Mouse (Mus musculus): Measurements from ENCODE around the gene Rpl10a. TPM values are rescaled to one million over a fixed set of nuclear protein-coding genes. Genes with fewer than 3 reads are reported as not detected.
"Not testable (repeated sequence)": the region's sequence is repeated elsewhere in the genome, so short reads cannot be mapped to it uniquely, and the experiment has no call there.

The Rpl10a gene
- total RNA-seq, 2 experiments from 2014 or later: 418 to 419 TPM

DNA sequence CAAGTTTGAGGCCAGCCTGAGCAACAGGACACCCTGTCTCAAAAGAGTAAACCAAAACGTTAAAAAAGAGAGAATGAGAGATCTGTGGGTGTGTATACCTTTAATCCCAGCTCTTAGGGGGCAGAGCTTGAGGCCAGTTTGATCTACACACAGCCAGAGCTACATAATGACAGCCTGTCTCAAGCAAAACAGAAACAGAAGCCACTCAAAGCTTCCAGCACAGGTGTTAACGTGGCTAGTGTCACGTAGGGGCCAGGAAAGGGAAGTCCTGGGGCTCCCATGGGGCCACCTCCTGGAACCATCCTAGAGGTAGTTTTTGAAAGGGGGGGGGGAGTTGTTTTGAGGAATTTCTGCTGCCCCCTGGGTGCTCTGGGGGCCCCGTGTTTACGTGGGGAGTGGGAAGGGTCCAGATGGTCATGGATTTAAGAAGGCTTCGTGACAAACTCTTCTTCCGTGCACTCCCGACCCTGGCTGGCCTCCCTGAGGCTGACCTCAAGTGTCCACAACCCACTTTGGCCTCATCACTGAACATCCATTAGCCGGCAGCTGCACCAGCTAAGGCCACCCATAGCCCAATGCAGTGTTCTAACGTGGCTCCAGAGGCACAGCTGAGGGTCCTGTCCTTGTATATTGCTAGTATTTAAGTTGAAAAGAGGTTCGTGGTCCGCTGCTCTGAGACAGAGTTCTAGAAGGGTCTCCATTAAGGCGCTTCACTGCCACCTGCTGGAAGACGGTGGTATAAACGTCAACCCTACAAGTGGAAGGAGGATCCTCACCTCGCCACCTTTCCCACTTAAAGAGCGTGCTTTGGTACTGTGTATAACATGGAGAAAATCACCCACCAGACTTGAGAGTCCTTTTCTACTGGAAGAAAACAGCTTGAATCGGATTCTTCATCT is 19.7 kb upstream of the Rpl10a start:
- DNase-seq (ENCODE audit: low spot score): peak; percentile 92

DNA sequence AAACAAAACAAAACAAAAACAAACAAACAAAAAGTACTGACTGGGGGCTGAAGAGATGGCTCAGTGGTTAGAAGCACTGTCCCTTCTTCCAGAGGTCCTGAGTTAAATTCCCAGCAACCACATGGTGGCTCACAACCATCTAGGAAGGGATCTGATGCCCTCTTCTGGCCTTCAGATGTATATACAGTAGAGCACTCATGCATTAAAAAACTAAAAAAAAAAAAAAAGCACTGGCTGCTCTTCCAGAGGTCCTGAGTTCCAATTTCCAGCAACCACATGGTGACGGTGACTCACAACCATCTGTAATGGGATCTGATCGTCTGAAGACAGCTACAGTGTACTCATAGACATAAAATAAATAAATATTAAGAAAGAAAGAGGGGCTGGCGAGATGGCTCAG is 17.4 kb upstream of the Rpl10a start:
- no peak for DNase-seq (ENCODE audit: low spot score)

DNA sequence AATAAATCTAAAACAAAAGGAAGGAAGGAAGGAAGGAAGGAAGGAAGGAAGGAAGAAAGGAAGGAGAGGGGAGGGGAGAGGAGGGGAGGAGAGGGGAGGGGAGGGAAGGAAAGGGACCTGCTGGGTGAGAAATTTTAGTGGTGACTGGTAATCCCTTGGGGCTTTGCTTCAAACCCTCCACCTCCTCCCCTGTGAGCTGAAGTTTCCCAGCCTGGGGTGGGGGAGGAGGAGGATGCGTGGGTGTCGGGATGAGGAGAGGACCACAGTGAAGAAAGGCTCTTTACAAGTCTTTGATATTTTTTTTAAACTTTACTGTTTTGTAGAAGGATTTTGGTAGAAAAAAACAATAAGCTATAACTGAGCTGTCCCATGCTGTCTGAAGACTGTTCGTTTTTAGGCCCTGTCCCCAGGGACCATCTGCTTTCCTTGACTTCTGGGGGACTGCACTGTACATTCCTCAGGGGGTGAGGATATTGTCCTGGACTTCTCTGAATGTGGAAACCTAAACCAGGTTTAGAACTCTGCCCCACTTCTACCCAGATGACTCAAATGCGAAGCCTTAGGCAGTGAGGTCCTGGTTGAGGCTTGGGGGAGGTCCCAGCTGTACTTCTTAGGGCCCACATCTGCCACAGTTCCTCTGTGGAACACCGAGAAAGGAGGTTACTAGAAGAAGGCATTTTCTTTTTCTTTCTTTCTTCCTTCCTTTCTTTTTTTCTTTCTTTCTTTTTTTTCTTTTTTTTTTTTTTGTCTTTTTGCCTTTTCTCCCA is 16.7 kb upstream of the Rpl10a start:
- no peak for DNase-seq (ENCODE audit: low spot score)

DNA sequence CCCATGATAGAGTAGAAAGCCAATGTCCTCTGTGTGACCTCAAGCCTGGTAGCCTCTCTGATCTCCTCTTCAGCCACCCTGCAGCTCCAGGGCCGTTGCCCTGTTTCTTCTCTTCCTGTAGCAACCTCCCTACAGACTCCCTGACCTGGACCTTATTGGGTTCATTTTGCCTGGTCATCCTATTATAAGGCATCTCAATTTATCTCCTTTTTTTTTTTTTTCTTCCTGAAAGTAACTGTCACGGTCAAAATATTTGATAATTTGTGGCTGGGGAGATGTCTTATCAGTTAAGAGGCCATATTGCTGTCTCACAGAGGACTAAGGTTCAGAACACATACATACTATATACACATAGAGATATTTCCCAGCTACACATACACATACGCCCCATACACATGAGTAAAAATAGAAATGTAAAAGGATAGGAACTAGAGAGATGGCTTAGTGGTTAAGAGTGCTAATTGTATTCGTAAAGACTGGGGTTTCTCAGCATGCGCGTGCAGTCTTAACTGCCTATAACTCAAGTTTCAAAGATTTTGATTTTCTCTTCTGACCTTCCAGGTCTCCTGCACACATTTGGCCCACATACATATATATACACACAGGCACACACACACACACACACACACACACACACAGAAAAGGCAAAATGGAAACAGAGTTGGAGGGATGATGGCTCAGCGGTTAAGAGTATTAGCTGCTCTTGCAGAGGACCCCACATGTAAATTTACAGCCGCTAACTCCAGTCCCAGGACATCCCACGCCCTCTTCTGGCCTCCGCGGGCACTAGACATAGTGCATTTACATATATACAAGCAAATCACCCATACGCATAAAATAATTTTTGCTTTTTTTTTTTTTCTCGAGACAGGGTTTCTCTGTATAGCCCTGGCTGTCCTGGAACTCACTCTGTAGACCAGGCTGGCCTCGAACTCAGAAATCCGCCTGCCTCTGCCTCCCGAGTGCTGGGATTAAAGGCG is 15.7 kb upstream of the Rpl10a start:
- no peak for DNase-seq (ENCODE audit: low spot score)

DNA sequence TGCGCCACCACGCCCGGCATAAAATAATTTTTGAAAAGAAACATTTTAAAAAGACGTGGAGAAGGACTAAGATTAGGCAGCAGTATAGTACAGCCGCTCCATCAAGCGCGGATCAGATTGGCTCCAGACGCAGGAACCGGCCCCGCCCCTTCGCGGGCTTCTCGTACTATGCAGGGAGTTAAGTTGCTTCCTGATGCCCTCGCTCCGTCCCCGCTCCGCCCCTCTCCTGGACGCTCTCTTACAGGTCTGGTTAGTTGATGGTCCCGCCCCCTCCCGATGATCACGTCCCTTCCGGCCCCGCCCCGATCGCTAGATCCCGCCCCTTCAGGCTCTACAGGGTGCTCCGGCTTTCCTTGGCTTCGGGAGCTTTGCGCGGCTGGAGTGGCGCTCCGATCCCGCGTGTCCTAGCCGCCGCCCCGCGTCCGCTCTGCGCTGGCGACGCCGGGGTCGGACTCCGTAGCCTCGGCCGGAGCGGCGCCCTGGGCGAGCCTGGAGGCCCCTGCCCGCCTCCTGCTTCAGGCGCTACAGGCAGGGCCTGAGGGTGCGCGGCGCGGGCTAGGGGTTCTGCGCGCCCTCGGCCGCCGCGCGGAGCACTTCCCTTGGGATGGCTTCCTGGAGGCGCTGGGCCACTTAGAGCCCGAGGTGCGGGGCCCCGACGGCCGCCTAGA is 14.9 kb upstream of the Rpl10a start, which contains the start of gene Fance:
Gene Fance (plus strand): TSS at position 308 of the 668 bp plus-strand sequence.
- DNase-seq (ENCODE audit: low spot score): peak; percentile 96

DNA sequence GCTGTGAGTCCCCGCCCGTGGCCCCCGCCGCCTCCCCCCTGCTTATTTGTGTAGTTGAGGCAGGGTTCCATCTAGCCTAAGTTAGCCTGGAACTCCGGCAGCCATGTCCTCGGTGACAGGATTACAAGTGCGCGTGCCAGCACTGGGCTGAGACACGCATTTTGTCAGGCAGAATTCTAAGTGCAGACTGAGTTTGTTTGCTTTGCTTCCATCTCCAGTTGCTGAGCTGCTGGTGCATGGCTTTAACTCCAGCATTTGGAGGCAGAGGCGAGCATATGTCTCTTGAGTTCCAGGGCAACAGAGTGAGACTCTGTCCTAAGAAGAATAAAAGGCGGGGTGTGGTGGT is 14.4 kb upstream of the Rpl10a start:
- DNase-seq (ENCODE audit: low spot score): no peak

DNA sequence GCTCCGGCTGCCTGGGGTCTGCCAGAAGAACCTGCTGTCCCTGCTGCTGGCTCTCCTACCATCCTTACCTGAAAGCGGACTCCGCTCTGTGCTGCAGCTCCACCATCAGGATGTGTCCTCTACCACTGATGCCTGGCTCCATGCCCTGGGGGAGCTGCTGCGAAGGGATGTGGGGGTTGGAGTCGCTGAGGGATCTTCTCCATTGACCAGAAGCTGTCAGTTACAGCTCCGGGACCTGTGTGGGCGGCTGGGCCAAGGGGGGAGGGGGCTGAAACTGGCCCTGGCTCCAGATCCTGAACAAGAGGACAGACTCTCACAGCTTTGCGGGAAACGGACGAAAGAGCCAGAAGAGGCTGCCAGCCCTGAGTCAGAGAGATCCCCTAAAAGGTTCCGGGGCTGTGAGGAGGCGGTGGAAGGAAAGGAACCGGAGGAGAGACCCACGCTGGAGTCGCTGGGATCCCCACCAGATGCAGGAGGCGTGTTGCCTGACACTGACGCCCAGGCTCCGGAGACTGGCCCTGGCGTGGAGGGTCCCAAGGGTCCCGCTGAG is 12.6 kb upstream of the Rpl10a start:
- DNase-seq (ENCODE audit: low spot score): no peak

DNA sequence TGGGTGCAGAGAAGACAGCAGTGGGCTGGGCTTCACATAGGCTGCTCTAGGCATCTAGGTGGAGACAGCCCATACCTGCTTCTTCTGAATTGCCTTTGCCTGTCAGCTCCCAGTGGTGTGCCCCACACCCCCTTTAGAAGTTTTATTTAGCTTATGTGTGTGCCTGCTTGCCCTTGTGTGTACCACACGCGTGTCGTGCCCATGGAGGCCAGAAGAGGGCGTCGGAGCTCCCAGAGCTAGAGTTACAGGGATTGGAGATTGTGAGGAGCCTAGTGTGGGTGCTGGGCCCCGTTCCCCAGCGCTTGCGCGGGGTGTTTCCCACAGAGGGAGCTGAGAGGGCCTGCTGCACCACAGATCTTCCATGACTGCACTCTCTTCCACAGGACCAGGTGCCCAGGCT is 11.8 kb upstream of the Rpl10a start:
- DNase-seq (ENCODE audit: low spot score): no peak

DNA sequence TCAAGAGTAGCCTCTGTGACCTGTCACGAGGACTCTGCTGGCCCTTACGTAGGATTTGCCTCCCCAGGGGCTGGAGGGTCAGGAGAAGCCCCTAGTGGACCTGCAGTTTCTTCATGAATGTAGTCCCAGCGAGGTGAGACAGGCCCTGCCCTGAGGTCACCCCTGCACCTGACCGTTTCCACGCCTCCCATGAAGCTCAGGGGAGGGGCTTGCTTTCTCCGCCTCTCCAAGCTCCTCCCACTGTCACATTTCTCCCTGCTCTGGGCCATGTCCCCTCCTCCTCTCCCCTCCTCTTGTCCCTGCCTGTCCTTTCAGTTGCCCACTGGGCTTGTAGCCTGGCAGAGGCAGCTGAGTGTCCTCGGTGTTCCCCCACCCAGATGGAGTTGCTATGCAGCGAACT is 11.2 kb upstream of the Rpl10a start:
- no peak for DNase-seq (ENCODE audit: low spot score)

DNA sequence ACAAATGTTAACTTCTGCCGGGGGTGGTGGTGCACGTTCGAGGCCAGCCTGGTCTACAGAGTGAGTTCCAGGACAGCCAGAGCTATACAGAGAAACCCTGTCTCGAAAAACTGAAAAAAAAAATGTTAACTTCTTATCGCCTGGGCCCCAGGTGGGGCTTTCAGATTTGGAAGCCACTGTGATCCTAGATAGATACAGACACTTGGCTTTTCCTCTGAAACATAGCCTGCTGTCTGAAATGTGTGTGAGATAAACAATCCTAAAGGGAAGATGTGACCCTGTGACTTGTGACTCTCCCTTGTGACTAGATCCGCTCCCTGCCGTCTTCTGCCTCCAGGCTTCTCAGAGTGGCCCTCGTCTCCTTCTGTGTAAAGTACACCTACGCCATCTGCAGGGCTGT is 10.5 kb upstream of the Rpl10a start:
- no peak for DNase-seq (ENCODE audit: low spot score)

DNA sequence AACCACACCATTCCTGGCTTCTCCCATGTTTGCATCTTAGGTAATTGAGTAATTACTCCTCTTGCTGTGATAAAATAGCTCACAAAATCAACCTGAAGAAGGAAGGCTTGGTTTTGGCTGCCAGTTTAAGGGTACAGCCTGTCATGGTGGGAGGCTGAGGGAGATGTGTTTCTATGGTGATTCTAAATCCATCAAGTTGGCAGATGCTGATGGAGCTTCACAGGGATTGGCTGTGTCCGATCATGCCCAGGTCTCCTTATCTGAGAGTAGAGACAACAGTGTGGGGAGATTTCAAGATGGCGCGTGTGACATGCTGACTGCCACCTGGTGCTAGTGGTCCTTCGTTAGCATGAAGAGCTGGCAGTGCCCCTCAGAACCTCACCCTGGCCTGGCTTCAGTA is 6.6 kb upstream of the Rpl10a start:
- DNase-seq (ENCODE audit: low spot score): no peak

DNA sequence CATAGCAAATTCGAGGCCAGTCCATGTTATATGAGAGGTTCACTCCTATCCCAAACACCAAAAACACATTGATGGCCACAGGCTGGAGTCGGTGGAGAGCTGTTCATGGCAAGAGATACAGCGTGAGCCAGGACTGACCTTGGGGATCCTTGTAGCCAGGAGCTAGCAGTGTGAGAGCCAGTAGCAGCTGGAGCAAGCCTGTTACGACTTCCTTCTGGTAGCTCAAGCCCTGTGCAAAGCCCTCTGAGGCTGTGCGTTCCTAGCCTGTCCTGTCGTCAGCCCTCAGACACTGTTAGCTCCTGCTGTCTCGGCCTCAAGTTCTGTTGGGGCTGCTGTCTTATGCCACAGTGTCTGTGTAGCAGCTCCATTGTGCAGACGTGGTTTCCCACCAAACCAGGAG is 4.5 kb upstream of the Rpl10a start:
- DNase-seq (ENCODE audit: low spot score): no peak

DNA sequence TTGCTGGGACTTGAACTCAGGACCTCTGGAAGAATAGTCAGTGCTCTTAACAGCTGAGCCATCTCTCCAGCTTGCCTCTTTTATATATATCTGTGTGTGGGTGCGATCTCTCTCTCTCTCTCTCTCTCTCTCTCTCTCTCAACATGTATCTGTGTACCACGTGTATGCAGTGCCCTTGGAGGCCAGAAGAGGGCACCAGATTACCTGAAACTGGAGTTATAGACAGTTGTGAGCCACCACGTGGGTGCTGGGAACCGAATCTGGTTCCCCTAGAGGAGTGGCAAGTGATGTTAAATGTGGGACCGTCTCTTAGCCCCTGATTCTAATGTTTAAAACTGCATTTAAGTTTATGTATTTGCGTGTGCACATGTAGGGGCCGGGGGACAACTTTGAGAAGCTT is 3.9 kb upstream of the Rpl10a start:
- not testable (repeated sequence) for DNase-seq (ENCODE audit: low spot score)

DNA sequence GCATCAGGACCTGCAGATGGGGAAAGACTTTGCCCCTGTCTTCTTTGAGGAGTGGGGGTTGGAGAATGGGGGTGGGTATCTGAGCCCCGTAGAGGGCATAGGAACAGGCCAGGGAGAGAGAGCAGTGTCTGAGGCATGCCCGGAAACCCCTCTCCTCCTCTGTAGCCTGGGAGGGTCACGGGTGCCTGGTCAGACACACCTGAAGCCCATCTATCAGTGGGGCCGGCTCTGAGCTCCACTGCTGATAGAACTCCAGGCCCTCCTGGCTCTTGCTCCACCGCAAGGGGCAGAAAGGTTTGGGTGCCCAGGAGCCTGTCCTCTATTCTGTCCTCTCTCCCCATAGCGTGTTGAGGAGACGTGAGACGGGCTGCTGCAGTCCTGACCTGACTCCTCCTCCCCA is 2.5 kb upstream of the Rpl10a start:
- no peak for DNase-seq (ENCODE audit: low spot score)

DNA sequence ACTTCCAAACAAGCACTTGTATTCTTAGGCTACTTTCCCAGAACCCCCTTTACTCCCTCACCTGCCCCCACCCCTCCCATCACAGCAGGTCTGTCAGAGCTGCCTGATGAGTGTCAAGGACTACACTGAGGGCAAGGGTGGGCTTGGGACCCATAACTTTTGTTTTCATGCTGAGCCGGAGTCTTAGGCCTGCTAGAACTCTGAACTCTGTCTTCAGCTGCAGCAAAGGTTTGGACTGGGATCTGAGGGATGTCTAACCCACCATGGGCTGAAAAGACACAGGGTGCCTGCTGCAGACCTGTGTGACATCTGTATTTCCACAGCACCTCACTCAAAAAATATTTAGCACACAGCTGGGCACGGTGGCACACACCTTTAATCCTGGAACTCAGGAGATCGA is 1.3 kb upstream of the Rpl10a start:
- DNase-seq (ENCODE audit: low spot score): no peak

DNA sequence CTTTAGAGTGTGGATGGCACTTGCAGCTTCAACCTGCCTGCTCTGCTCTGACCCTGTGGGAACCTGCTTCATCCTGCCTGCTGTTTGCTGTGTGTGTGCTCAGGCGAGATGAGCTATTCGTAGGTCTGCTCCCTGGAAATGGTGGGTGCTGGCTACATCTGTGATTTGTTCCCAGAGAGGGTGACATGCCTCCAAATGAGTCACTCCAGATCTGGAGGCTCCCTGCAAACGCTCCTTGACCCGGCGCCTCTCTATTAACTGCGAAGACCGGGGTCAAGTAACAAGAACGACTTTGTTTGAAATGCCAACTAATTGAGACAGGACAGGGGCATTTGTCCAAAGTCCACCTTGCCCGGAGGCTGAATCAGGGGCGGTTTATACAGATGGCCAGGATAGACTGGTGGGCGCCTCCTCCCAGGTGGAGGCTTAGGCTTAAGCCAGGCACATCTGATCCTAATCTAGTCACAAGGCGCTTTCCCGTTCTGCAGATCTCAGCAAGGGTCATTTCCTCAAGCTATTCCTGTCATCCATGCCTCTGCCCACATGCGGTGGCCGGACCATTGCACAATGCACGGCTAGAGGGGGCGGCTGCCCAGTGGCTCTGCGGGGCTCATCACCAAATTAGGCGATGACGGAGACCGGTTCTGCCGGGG is 472 bp upstream of the Rpl10a start:
- no peak for DNase-seq (ENCODE audit: low spot score)

DNA sequence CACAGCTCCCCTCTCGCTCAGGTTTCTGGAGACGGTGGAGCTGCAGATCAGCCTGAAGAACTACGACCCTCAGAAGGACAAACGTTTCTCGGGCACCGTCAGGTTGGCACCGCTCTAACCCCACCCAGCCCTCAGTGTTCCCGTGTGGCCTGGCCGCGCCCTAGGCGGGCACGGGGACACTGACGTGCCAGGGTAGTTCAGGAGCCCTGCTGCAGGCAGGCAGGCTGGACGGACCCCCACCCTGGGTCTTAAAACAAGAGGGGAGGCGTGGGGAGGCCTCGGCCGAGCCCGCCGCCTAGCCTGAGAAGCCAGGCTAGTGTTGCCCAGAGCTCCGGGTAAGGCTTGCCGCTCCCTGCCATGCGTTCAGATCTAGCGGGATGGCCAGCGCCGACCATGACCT is 675 bp downstream of the Rpl10a start:
- no peak for DNase-seq (ENCODE audit: low spot score)

DNA sequence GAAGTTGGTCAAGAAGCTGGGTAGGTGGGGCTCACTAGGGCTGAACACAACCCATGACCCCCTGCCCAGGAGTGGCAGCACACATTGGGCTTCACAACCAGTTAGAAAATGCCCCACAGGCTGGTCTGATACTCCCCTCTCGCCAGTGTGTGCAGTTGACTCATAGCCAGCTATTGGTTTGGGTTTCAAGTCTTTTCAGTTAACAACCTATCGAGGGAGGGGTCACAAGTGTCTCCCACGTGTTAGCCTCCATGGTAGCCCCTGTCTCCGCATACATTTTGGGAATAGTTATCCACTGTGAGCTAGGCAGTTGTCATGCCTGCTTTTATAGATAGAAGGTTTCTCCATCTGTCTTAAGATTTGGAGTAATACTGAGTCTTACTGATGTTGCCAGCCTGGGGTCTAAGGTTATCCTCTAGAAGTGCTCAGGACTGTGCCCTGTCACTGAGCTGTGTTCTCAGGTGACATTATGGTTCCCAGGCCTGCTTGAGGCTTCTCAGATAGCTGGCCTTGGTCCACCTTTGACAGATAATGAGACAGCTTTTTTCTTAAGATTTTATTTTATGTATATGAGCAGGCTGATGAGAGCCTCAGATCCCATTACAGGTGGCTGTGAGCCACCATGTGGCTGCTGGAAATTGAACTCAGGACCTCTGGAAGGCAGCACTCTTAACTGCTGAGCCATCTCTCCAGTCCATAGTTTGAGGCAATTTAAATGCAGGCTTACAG is 1.4 kb downstream of the Rpl10a start:
- DNase-seq (ENCODE audit: low spot score): no peak

DNA sequence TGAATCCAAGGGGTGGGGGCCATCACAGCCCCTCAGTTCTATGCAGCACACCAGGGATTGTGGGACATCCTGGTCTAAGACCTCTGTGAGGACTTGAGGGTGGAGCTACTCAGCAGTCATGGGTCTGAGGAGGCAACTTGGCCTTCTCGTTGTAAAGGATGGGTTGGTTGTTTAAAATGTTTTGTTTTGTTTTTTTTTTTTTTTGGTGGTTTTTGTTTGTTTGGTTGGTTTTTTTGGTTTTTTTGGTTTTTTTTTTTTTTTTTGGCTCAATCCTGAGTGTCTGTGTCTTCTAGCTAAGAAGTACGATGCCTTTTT is 1.9 kb downstream of the Rpl10a start:
- DNase-seq (ENCODE audit: low spot score): no peak

DNA sequence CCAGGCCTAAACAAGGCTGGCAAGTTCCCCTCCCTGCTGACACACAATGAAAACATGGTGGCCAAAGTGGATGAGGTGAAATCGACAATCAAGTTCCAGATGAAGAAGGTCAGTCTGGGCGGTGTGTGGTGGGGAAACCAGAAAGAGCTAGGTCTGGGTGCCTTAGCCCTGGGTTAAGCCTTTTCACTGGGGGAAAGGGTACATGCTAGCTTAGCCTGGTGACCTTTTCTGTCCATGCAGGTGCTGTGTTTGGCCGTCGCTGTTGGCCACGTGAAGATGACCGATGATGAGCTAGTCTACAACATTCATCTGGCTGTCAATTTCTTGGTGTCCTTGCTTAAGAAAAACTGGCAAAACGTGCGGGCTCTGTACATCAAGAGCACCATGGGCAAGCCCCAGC is 2.3 kb downstream of the Rpl10a start:
- DNase-seq (ENCODE audit: low spot score): not testable (repeated sequence)

Measured in gastrocnemius, adult 18-20 months (tissue).